Mouse (Mus musculus) hindbrain, embryonic 16.5 days (tissue): ENCODE data around the gene Chrna7. TPM values are rescaled to one million over a fixed set of nuclear protein-coding genes. Genes with fewer than 3 reads are reported as not detected.

Source experiments
- ATAC-seq: fragments of 200-750 bp; cut with Nextera tagmentation; 2 replicates; pipeline ENCODE4 v1.8.0; 2017; ENCODE audit warnings: moderate TSS enrichment, moderate library complexity
- H3K27ac ChIP-seq: fragments of 300-500 bp; sonication (generic); 2 replicates; pipeline ENCODE4 v1.5.1; 2014; ENCODE audit warnings: low read depth, mild to moderate bottlenecking, control low read depth, low read length, moderate library complexity
- H3K27me3 ChIP-seq: fragments of 300-500 bp; sonication (generic); replicated peaks from 2 replicates; pipeline ENCODE4 v1.6.1; 2014; ENCODE audit warnings: low read length; ENCODE audit not compliant: control insufficient read depth, insufficient read depth
- H3K36me3 ChIP-seq: fragments of 300-500 bp; sonication (generic); 2 replicates; pipeline ENCODE4 v1.6.1; 2014; ENCODE audit warnings: mild to moderate bottlenecking, low read length, moderate library complexity, mixed read lengths; ENCODE audit not compliant: control insufficient read depth, insufficient read depth
- H3K4me1 ChIP-seq: fragments of 300-500 bp; sonication (generic); 2 replicates; pipeline ENCODE4 v1.6.1; 2014; ENCODE audit warnings: low read depth, low read length; ENCODE audit not compliant: control insufficient read depth, insufficient read depth
- H3K4me2 ChIP-seq: fragments of 300-500 bp; sonication (generic); 2 replicates; pipeline ENCODE4 v1.6.1; 2014; ENCODE audit warnings: mild to moderate bottlenecking, low read length, control low read depth, moderate library complexity
- H3K4me3 ChIP-seq: fragments of 300-500 bp; sonication (generic); 2 replicates; pipeline ENCODE4 v1.5.1; 2014; ENCODE audit warnings: mild to moderate bottlenecking, low read length, control low read depth, moderate library complexity
- H3K9ac ChIP-seq: fragments of 300-500 bp; sonication (generic); 2 replicates; pipeline ENCODE4 v1.6.1; 2014; ENCODE audit warnings: low read depth, mild to moderate bottlenecking, control low read depth, low read length, moderate library complexity
- H3K9me3 ChIP-seq: fragments of 300-500 bp; sonication (generic); 2 replicates; pipeline ENCODE4 v1.6.1; 2014; ENCODE audit warnings: mild to moderate bottlenecking, low read length, moderate library complexity; ENCODE audit not compliant: control insufficient read depth
- WGBS: fragments of 180-500 bp; shearing (Covaris S2); extraction: QIAGEN DNeasy Blood & Tissue Kit; methylation state at CpG from one replicate; pipeline ENCODE4 v1.1.7; 2014; 5-methylcytosine and 5-hydroxymethylcytosine counted together
- polyA plus RNA-seq: library from polyadenylated mRNA; unstranded; fragments of >200 nt; fragmentation: Nextera tagmentation; extraction: Ambion mirVana; gene quantifications from 2 replicates; pipeline ENCODE4 v1.2.1, GENCODE M21; 2015

Gene Chrna7
- polyA plus RNA-seq, 1 experiment from 2014 or later = 9.9 TPM

GRCm38 (mm10) chr7:63113252-63113651 lies 99.1 kb downstream of the Chrna7 start:
- no peak for ATAC-seq
- Histone ChIP-seq H3K36me3 (no peaks in the 10 kb centered on the region), H3K27ac (no peak overlapping the region), H3K9ac (no peak overlapping the region), H3K4me1 (no peaks in the 10 kb centered on the region), H3K9me3 (no peaks in the 10 kb centered on the region), H3K4me2 (no peak overlapping the region), H3K4me3 (no peak overlapping the region), H3K27me3 (no peaks in the 10 kb centered on the region)
- WGBS = 55% methylated on average over 2 of the region's 2 CpGs

GRCm38 (mm10) chr7:63109348-63109747 lies 103.0 kb downstream of the Chrna7 start:
- Histone ChIP-seq H3K4me3 (no peak overlapping the region), H3K36me3 (no peaks in the 10 kb centered on the region), H3K27ac (no peak overlapping the region), H3K4me1 (no peaks in the 10 kb centered on the region), H3K9ac (no peak overlapping the region), H3K9me3 (no peaks in the 10 kb centered on the region), H3K27me3 (no peaks in the 10 kb centered on the region), H3K4me2 (no peak overlapping the region)
- no peak for ATAC-seq
- 85% methylated on average over 4 of the region's 4 CpGs for WGBS

GRCm38 (mm10) chr7:63085954-63086353 lies 126.4 kb downstream of the Chrna7 start:
- no peak overlapping the region for H3K4me2 ChIP-seq
- 90% methylated on average over 4 of the region's 4 CpGs for WGBS
- no peak overlapping the region for H3K9ac ChIP-seq
- no peaks in the 10 kb centered on the region for H3K36me3 ChIP-seq
- no peak overlapping the region for H3K4me3 ChIP-seq
- no peak for ATAC-seq
- no peaks in the 10 kb centered on the region for H3K9me3 ChIP-seq
- no peaks in the 10 kb centered on the region for H3K4me1 ChIP-seq
- H3K27me3 ChIP-seq = no peaks in the 10 kb centered on the region
- H3K27ac ChIP-seq = no peak overlapping the region

- 8% methylated on average over 1 of the region's 1 CpGs for WGBS
- no peak for ATAC-seq
- H3K4me2 ChIP-seq = no peak overlapping the region
- no peak overlapping the region for H3K4me3 ChIP-seq
- no peak overlapping the region for H3K9ac ChIP-seq
- no peaks in the 10 kb centered on the region for H3K36me3 ChIP-seq
- no peaks in the 10 kb centered on the region for H3K27me3 ChIP-seq
- no peak overlapping the region for H3K27ac ChIP-seq
- no peaks in the 10 kb centered on the region for H3K9me3 ChIP-seq
- no peaks in the 10 kb centered on the region for H3K4me1 ChIP-seq
Measured at GRCm38 (mm10) chr7:63084351-63085003, 127.9 kb downstream of the Chrna7 start.

GRCm38 (mm10) chr7:63060996-63061395 lies 151.4 kb downstream of the Chrna7 start:
- H3K36me3 ChIP-seq = no peaks in the 10 kb centered on the region
- H3K4me3 ChIP-seq = no peak overlapping the region
- H3K9ac ChIP-seq = no peak overlapping the region
- no peak overlapping the region for H3K4me2 ChIP-seq
- no peak overlapping the region for H3K27ac ChIP-seq
- no peaks in the 10 kb centered on the region for H3K4me1 ChIP-seq
- H3K9me3 ChIP-seq = no peaks in the 10 kb centered on the region
- no peak for ATAC-seq
- 65% methylated on average over 2 of the region's 2 CpGs for WGBS
- H3K27me3 ChIP-seq = no peaks in the 10 kb centered on the region

Other genes with a start within 250 kb of the Chrna7 start
- 2.1 and 3.2 TPM in 2 replicates for gene Otud7a, start 232.2 kb upstream of the Chrna7 start, polyA plus RNA-seq